Mouse (Mus musculus) midbrain, embryonic 14.5 days (tissue): Measurements from ENCODE around the gene Rasgef1c. TPM values are rescaled to one million over a fixed set of nuclear protein-coding genes. Genes with fewer than 3 reads are reported as not detected.

ENCODE experiments used
- ATAC-seq: fragments of 200-750 bp; cut with Nextera tagmentation; 2 replicates; pipeline ENCODE4 v1.8.0; 2017; ENCODE audit warnings: moderate number of reproducible peaks, moderate library complexity; ENCODE audit not compliant: low FRiP score, low TSS enrichment
- DNase-seq: peaks from one replicate; pipeline ENCODE4 v3.0.0-alpha.2; 2015
- H3K27ac ChIP-seq: fragments of 300-500 bp; sonication (generic); replicated peaks from 2 replicates; pipeline ENCODE4 v1.5.1; 2014; ENCODE audit warnings: mild to moderate bottlenecking, low read depth, low read length, moderate library complexity
- H3K27me3 ChIP-seq: fragments of 300-500 bp; sonication (generic); 2 replicates; pipeline ENCODE4 v1.6.1; 2014; ENCODE audit warnings: low read length, control low read depth, mixed read lengths; ENCODE audit not compliant: control insufficient read depth, insufficient read depth
- H3K36me3 ChIP-seq: fragments of 300-500 bp; sonication (generic); 2 replicates; pipeline ENCODE4 v1.6.1; 2014; ENCODE audit warnings: low read length, control low read depth; ENCODE audit not compliant: control insufficient read depth, insufficient read depth
- H3K4me1 ChIP-seq: fragments of 300-500 bp; sonication (generic); 2 replicates; pipeline ENCODE4 v1.6.1; 2014; ENCODE audit warnings: mild to moderate bottlenecking, antibody characterized with exemption, low read length, control low read depth; ENCODE audit not compliant: control insufficient read depth, insufficient read depth
- H3K4me2 ChIP-seq: fragments of 300-500 bp; sonication (generic); 2 replicates; pipeline ENCODE4 v1.6.1; 2014; ENCODE audit warnings: mild to moderate bottlenecking, low read length, moderate library complexity
- H3K4me3 ChIP-seq: fragments of 300-500 bp; sonication (generic); replicated peaks from 2 replicates; pipeline ENCODE4 v1.5.1; 2014; ENCODE audit warnings: low read depth, low read length
- H3K9ac ChIP-seq: fragments of 300-500 bp; sonication (generic); replicated peaks from 2 replicates; pipeline ENCODE4 v1.6.1; 2014; ENCODE audit warnings: mild to moderate bottlenecking, low read length, moderate library complexity
- H3K9me3 ChIP-seq: fragments of 300-500 bp; sonication (generic); 2 replicates; pipeline ENCODE4 v1.6.1; 2016; ENCODE audit warnings: low read length, control low read depth, mixed read lengths; ENCODE audit not compliant: control insufficient read depth
- WGBS: fragments of 180-500 bp; shearing (Covaris S2); extraction: QIAGEN DNeasy Blood & Tissue Kit; methylation state at CpG from one replicate; pipeline ENCODE4 v1.1.7; 2014; 5-methylcytosine and 5-hydroxymethylcytosine counted together
- polyA plus RNA-seq: library from polyadenylated mRNA; unstranded; fragments of >200 nt; fragmentation: Nextera tagmentation; extraction: Ambion mirVana; gene quantifications from 2 replicates; pipeline ENCODE4 v1.2.1, GENCODE M21; 2014

Rasgef1c gene
- polyA plus RNA-seq, 1 experiment from 2014 or later: 24.9 TPM

DNA sequence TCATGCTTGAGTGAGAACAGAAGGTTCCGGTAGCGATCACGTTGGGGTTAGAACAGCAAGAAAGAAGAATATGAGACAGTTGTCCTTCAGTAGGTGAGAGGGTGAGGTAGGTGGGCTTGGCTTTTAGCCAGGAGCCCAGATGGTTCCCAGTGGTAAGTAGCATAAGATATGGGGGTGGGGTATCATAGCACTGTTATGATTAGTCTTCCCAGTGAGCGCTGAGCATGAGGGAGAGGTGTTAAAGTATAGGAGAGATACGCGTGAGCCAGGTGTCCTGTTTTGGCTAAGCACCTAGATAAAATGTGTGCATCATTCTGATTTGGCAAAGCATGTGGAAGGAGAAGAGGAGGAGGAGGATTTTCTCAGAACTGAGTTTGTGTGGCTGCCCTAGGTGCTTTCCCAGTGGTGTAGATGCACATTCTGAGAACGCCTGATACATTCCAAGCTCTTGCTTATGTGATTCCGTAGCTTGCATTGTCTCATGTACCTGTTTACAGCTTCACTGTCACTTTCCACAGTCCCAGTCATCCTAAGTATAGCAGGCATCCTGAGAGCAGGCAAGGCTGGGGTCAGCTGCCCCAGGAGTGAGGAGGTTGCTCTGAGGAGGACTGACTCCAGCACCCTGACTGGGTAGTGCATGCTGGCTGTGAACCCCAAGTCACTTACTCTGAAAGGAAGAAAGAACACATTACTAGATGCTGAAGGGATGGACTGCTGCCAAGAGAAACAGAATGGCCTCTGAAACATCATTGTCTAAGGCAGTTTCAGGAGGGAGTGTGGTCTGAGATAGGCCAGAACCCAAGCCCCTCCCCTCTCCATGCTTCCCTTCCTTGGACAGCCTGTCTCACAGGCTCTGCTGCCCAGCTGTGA is 24.5 kb upstream of the Rasgef1c start:
- DNase-seq: peak; percentile 49

DNA sequence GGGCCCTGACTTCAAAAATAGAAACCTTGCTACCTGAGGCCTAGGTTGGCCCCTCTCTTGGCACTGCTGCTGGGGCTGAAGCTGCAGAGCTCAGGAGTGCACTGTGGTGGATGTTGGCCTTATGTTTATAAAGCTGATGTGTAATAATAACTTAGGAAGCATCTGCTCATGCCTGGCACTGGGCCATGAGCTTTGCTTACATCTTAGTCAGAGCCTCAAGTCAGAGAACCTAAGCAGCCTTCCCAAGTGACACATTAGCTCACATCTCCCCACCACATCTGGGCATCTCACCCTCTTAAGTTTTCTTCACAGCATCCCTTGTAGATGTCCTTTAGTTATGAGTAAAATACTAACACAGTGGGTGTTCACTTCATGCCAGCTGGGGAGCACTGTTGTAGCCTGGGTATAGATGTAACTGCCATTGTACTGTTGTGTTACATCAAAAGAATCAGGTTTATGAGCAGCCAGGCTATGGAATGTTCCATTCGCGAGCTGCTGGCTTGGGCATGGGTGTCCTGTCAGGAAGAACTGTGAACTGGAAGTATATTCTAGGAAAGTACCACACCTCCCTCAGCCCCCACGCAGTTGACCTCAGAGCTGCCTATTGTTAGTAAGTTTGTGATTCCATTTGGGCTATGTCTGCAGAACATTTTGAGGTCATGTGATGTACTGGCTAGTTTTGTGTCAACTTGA is 21.5 kb upstream of the Rasgef1c start:
- H3K4me1 ChIP-seq: no peaks in the 10 kb centered on the region
- no peak overlapping the region for H3K4me2 ChIP-seq
- DNase-seq (no peak), ATAC-seq (no peak)
- no peaks in the 10 kb centered on the region for H3K27me3 ChIP-seq
- no peak overlapping the region for H3K9ac ChIP-seq
- H3K27ac ChIP-seq: no peak overlapping the region
- no peaks in the 10 kb centered on the region for H3K9me3 ChIP-seq
- peaks cover 57% of the 10 kb centered on the region for H3K36me3 ChIP-seq
- WGBS: 94% methylated on average over 3 of the region's 3 CpGs
- no peak overlapping the region for H3K4me3 ChIP-seq

More for the DNA sequence above, 24.5 kb upstream of the Rasgef1c start:
- no peaks in the 10 kb centered on the region for H3K9me3 ChIP-seq
- no peak overlapping the region for H3K4me3 ChIP-seq
- no peak for ATAC-seq
- H3K27me3 ChIP-seq: no peaks in the 10 kb centered on the region
- 0 out of 2 replicates have a peak overlapping the region, but pooled peaks have one; percentile 12 for H3K9ac ChIP-seq
- no peak overlapping the region for H3K27ac ChIP-seq
- H3K4me2 ChIP-seq: no peak overlapping the region
- 94% methylated on average over 8 of the region's 8 CpGs for WGBS
- H3K36me3 ChIP-seq: peaks cover 64% of the 10 kb centered on the region
- H3K4me1 ChIP-seq: no peaks in the 10 kb centered on the region

DNA sequence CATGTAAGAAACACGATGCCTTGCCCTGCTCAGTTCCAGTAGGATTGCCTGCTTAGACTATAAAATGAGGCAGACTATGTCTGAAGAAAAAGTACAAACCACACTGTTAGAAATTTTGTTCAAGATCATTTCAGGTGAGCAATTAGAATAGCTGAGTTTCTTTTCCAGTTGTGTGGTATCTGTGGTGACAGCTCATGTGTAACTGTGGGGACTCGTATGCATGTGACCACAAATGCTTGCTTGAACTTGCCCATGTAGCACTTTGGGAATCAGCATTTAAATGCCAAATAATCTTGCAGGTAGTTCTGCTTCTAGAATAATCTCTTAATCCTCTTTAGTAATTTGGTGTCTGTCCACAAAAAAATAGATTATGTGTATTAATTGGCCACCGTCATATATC is 18.2 kb upstream of the Rasgef1c start:
- WGBS: 90% methylated on average over 3 of the region's 3 CpGs
- Histone ChIP-seq H3K27me3 (no peaks in the 10 kb centered on the region), H3K4me1 (no peaks in the 10 kb centered on the region), H3K9ac (no peak overlapping the region), H3K9me3 (no peaks in the 10 kb centered on the region), H3K27ac (no peak overlapping the region), H3K4me2 (no peak overlapping the region), H3K36me3 (peaks cover 55% of the 10 kb centered on the region), H3K4me3 (no peak overlapping the region)
- DNase-seq (no peak), ATAC-seq (no peak)

DNA sequence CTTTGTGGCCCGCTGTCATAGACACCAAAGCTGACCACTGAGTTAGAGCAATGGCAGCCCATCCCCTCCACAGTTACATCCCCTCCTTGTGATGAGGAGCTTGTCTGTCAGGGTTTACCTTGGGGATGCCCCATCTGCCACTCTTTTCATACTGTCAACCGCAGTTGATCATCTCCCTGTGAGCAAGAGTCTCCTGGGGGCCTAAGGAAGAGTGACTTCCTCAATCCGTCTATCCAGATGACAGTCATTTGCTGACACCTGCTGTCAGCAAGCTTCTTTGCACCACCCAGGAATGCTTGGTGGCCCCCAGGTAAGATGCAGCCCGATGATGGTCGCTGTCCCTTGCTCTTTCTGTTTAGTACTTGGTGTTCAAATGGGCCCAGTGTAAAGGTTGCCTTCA is 13.2 kb upstream of the Rasgef1c start:
- no peaks in the 10 kb centered on the region for H3K27me3 ChIP-seq
- DNase-seq: no peak
- H3K4me2 ChIP-seq: no peak overlapping the region
- no peaks in the 10 kb centered on the region for H3K9me3 ChIP-seq
- peaks cover 29% of the 10 kb centered on the region for H3K36me3 ChIP-seq
- no peak for ATAC-seq
- 73% methylated on average over 5 of the region's 5 CpGs for WGBS
- H3K4me1 ChIP-seq: no peaks in the 10 kb centered on the region
- H3K27ac ChIP-seq: no peak overlapping the region
- no peak overlapping the region for H3K9ac ChIP-seq
- H3K4me3 ChIP-seq: no peak overlapping the region

DNA sequence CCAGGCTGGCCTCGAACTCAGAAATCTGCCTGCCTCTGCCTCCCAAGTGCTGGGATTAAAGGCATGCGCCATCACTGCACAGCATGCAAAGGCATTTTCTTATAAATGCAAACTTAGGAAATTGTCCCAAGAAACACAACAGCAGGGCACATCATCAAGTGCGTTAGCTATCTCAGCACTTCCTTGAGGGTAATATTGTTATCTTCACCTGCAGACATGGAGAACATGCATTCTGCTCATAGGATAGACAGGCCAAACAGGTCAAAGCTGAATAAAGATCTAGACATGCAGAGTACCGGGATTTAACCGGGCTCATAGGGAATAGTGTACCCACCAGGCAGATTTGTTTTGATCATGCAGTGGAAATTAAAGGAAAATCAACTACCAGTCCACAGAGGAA is 9.6 kb upstream of the Rasgef1c start:
- no peak overlapping the region for H3K9ac ChIP-seq
- H3K4me1 ChIP-seq: no peaks in the 10 kb centered on the region
- peaks cover 9% of the 10 kb centered on the region; the same call in 1 of the 2 replicates for H3K36me3 ChIP-seq
- DNase-seq (no peak), ATAC-seq (no peak)
- H3K9me3 ChIP-seq: peaks cover 3% of the 10 kb centered on the region; the same call in 1 of the 2 replicates
- no peaks in the 10 kb centered on the region for H3K27me3 ChIP-seq
- 92% methylated on average over 5 of the region's 5 CpGs for WGBS
- no peak overlapping the region for H3K27ac ChIP-seq
- no peak overlapping the region for H3K4me2 ChIP-seq
- H3K4me3 ChIP-seq: no peak overlapping the region

DNA sequence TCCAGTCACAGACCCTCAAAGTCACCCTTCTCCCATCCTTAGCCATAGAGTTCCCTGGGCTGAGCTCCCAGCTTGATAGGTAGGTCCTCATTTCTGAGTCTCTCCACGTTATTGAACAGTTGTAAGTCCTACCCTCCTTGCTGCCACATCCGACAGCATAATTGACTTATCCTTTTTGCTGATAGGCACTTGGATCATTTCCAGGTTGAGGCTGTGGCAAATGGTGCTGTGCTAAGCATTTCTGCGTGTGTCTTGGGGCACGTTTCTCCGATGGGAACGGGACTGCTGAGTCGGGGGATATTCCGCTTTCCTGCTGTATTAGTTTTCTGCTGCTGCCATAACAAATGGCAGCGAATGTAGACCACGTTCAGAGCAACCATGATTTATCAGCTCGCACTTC is 7.8 kb upstream of the Rasgef1c start:
- Histone ChIP-seq H3K9ac (no peak overlapping the region), H3K4me3 (no peak overlapping the region), H3K27ac (no peak overlapping the region), H3K4me2 (no peak overlapping the region), H3K4me1 (no peaks in the 10 kb centered on the region), H3K27me3 (no peaks in the 10 kb centered on the region), H3K36me3 (peaks cover 6% of the 10 kb centered on the region; the same call in 1 of the 2 replicates), H3K9me3 (peaks cover 7% of the 10 kb centered on the region; the same call in 1 of the 2 replicates)
- peak; percentile 27 for DNase-seq
- WGBS: 71% methylated on average over 11 of the region's 11 CpGs
- ATAC-seq: no peak

GRCm38 (mm10) chr11:49895966-49896590 is 5.6 kb upstream of the Rasgef1c start:
- no peak overlapping the region for H3K9ac ChIP-seq
- H3K4me1 ChIP-seq: no peaks in the 10 kb centered on the region
- peaks cover 3% of the 10 kb centered on the region; the same call in 1 of the 2 replicates for H3K27me3 ChIP-seq
- H3K27ac ChIP-seq: no peak overlapping the region
- no peak overlapping the region for H3K4me3 ChIP-seq
- DNase-seq (no peak), ATAC-seq (no peak)
- H3K4me2 ChIP-seq: no peak overlapping the region
- WGBS: 57% methylated on average over 6 of the region's 6 CpGs
- H3K9me3 ChIP-seq: peaks cover 7% of the 10 kb centered on the region; the same call in 1 of the 2 replicates
- H3K36me3 ChIP-seq: no peaks in the 10 kb centered on the region

- Histone ChIP-seq H3K27ac (no peak overlapping the region), H3K9me3 (peaks cover 7% of the 10 kb centered on the region; the same call in 1 of the 2 replicates), H3K4me3 (no peak overlapping the region), H3K4me1 (no peaks in the 10 kb centered on the region; the same call in 1 of the 2 replicates), H3K4me2 (no peak overlapping the region), H3K36me3 (no peaks in the 10 kb centered on the region), H3K9ac (no peak overlapping the region), H3K27me3 (peaks cover 16% of the 10 kb centered on the region)
- no peak for DNase-seq
- no peak for ATAC-seq
- WGBS: 76% methylated on average over 6 of the region's 6 CpGs
Measured at GRCm38 (mm10) chr11:49900043-49900442, 1.6 kb upstream of the Rasgef1c start.
